ENCODE assay signal across 15 mouse cellular contexts in the genomic region with DNA sequence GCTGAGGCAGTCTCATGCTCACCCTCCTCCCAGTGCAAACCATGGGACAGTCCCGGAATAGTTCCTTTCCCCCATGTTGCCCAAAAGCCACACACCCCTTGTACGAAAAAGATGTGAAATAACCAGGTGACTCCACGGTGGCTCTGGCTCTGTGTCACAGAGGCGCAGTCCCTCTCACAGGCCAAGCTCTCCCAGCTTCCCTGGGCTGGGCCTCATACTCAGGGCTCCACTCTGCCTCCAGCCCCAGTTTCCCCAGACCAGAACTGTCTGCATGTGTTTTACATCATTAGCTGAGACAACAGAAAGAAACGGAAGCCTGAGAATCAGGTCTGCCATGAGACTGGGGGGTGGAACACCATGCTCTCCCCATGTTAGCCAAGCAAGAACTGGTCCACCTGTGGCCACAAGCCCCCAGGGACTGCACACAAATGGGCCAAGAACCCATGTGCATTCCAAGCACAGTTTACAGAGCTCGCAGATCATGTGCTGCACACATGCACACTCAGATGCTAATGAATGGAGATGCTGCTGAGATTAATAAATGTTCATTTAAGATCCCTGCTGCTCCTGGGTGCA.
A peak's percentile ranks its signal among the peaks of the same experiment; 100 is the strongest.
DNase-seq lines count a peak whose midpoint lies in the region; ATAC-seq lines count a peak whose summit lies in the region.
"Had no signal": no experiment of that assay in that cellular context is flagged by ENCODE, and none has a peak within 500 bp of the region (broad histone marks: within the 10 kb centered on the region; RNA-seq: fewer than 3 reads in every experiment).

No protein-coding gene starts in this region.

- no peaks in the 10 kb centered on the region for H3K27me3 ChIP-seq in heart, embryonic 10.5 days (ENCODE audit: insufficient read depth, poor library complexity, severe bottlenecking)
- no peaks in the 10 kb centered on the region for H3K27me3 ChIP-seq in midbrain, embryonic 13.5 days
- no peaks in the 10 kb centered on the region for H3K27me3 ChIP-seq in midbrain, embryonic 11.5 days (ENCODE audit: control insufficient read depth, insufficient read depth, low read length)
- H3K27me3 ChIP-seq in hindbrain, embryonic 13.5 days: no peaks in the 10 kb centered on the region
- H3K27me3 ChIP-seq in neural tube, embryonic 13.5 days: no peaks in the 10 kb centered on the region

- H3K9me3 ChIP-seq in heart, embryonic 10.5 days: no peaks in the 10 kb centered on the region
- no peaks in the 10 kb centered on the region for H3K9me3 ChIP-seq in midbrain, embryonic 13.5 days
- no peaks in the 10 kb centered on the region for H3K9me3 ChIP-seq in midbrain, embryonic 11.5 days (ENCODE audit: control insufficient read depth, low read length)
- H3K9me3 ChIP-seq in hindbrain, embryonic 13.5 days: no peaks in the 10 kb centered on the region
- no peaks in the 10 kb centered on the region for H3K9me3 ChIP-seq in neural tube, embryonic 13.5 days

- H3K27ac ChIP-seq in heart, embryonic 10.5 days: 0 out of 2 replicates have a peak overlapping the region, but pooled peaks have one; percentile 42
- peak overlapping the region; percentile 10; the same call in 1 of the 2 replicates for H3K27ac ChIP-seq in midbrain, embryonic 13.5 days
- no peak overlapping the region for H3K27ac ChIP-seq in midbrain, embryonic 11.5 days (ENCODE audit: low read depth, low read length)
- H3K27ac ChIP-seq in hindbrain, embryonic 13.5 days: peak overlapping the region; percentile 58
- peak overlapping the region; percentile 38 for H3K27ac ChIP-seq in neural tube, embryonic 13.5 days (replicated peaks)

- no peak overlapping the region for H3K4me3 ChIP-seq in heart, embryonic 10.5 days
- no peak overlapping the region for H3K4me3 ChIP-seq in midbrain, embryonic 13.5 days (replicated peaks)
- H3K4me3 ChIP-seq in midbrain, embryonic 11.5 days (ENCODE audit: low read depth, low read length): no peak overlapping the region
- no peak overlapping the region for H3K4me3 ChIP-seq in hindbrain, embryonic 13.5 days
- no peak overlapping the region for H3K4me3 ChIP-seq in neural tube, embryonic 13.5 days

- ATAC-seq in midbrain, embryonic 13.5 days: no peak
- no peak for ATAC-seq in midbrain, embryonic 11.5 days (ENCODE audit: low FRiP score)
- ATAC-seq in hindbrain, embryonic 13.5 days (ENCODE audit: low FRiP score): 0 out of 2 replicates have a peak, but pooled peaks have one; percentile 38
- no peak for ATAC-seq in neural tube, embryonic 13.5 days (ENCODE audit: low read depth)

- peaks cover 12% of the 10 kb centered on the region for H3K36me3 ChIP-seq in heart, embryonic 10.5 days
- H3K36me3 ChIP-seq in midbrain, embryonic 13.5 days: peaks cover 4% of the 10 kb centered on the region; the same call in 1 of the 2 replicates
- no peaks in the 10 kb centered on the region for H3K36me3 ChIP-seq in midbrain, embryonic 11.5 days (ENCODE audit: control insufficient read depth, insufficient read depth, low read length)
- H3K36me3 ChIP-seq in hindbrain, embryonic 13.5 days: no peaks in the 10 kb centered on the region; the same call in 1 of the 2 replicates
- peaks cover 7% of the 10 kb centered on the region; the same call in 1 of the 2 replicates for H3K36me3 ChIP-seq in neural tube, embryonic 13.5 days

- DNase-seq in heart, embryonic 10.5 days (ENCODE audit: low spot score): no peak
- no peak for DNase-seq in heart, postnatal 4 days
- DNase-seq in midbrain, embryonic 11.5 days (ENCODE audit: low spot score, missing footprints): no peak
- DNase-seq in urinary bladder, adult 2 months (ENCODE audit: low spot score): no peak
- no peak for DNase-seq in T-cell, adult 2 months (ENCODE audit: low spot score)
- DNase-seq: adrenal gland, adult 8-10 months; B cell, adult 2 months; cerebellum, adult 11 months; kidney, postnatal 14 days; lung, embryonic 14.5 days; spleen, adult 18-20 months; thymus, postnatal 14 days had no signal

- WGBS in heart, embryonic 10.5 days: 83% methylated on average over 6 of the region's 6 CpGs
- 76% methylated on average over 6 of the region's 6 CpGs for WGBS in midbrain, embryonic 13.5 days
- WGBS in midbrain, embryonic 11.5 days: 83% methylated on average over 6 of the region's 6 CpGs
- 73% methylated on average over 6 of the region's 6 CpGs for WGBS in hindbrain, embryonic 13.5 days
- 65% methylated on average over 6 of the region's 6 CpGs for WGBS in neural tube, embryonic 13.5 days

- no peak overlapping the region for H3K9ac ChIP-seq in midbrain, embryonic 13.5 days (replicated peaks)
- H3K9ac ChIP-seq in midbrain, embryonic 11.5 days (ENCODE audit: low read length): no peak overlapping the region
- H3K9ac ChIP-seq in hindbrain, embryonic 13.5 days: no peak overlapping the region; the same call in 1 of the 2 replicates
- H3K9ac ChIP-seq in neural tube, embryonic 13.5 days: 0 out of 2 replicates have a peak overlapping the region, but pooled peaks have one; percentile 43
- H3K9ac ChIP-seq: lung, embryonic 14.5 days had no signal

- no peak overlapping the region for H3K4me2 ChIP-seq in midbrain, embryonic 13.5 days (replicated peaks)
- H3K4me2 ChIP-seq in midbrain, embryonic 11.5 days: no peak overlapping the region
- no peak overlapping the region for H3K4me2 ChIP-seq in hindbrain, embryonic 13.5 days
- no peak overlapping the region for H3K4me2 ChIP-seq in neural tube, embryonic 13.5 days
- H3K4me2 ChIP-seq: lung, embryonic 14.5 days had no signal

- H3K4me1 ChIP-seq in heart, embryonic 10.5 days: peaks cover 81% of the 10 kb centered on the region
- peaks cover 48% of the 10 kb centered on the region for H3K4me1 ChIP-seq in midbrain, embryonic 13.5 days (replicated peaks)
- peaks cover 13% of the 10 kb centered on the region for H3K4me1 ChIP-seq in midbrain, embryonic 11.5 days (ENCODE audit: control insufficient read depth, insufficient read depth, low read length)
- peaks cover 50% of the 10 kb centered on the region for H3K4me1 ChIP-seq in hindbrain, embryonic 13.5 days (replicated peaks)
- peaks cover 70% of the 10 kb centered on the region for H3K4me1 ChIP-seq in neural tube, embryonic 13.5 days (replicated peaks)
